Mouse (Mus musculus) right cerebral cortex, adult 2 months (tissue): ENCODE measurements around the gene 2310009B15Rik.

ENCODE experiments used
- DNase-seq, 2 experiments: peaks; one replicate each; pipeline ENCODE4 v3.0.0; 2021 to 2022; ENCODE audit warnings: low spot score in 2 of 2

The 2310009B15Rik gene

GRCm38 (mm10) chr1:138842756-138843155 lies 13.9 kb downstream of the 2310009B15Rik start:
- no peak for DNase-seq

- no peak for DNase-seq
Observed at GRCm38 (mm10) chr1:138842315-138842714, 14.3 kb downstream of the 2310009B15Rik start.

GRCm38 (mm10) chr1:138841306-138842095 lies 15.2 kb downstream of the 2310009B15Rik start:
- DNase-seq = no peak

DNA sequence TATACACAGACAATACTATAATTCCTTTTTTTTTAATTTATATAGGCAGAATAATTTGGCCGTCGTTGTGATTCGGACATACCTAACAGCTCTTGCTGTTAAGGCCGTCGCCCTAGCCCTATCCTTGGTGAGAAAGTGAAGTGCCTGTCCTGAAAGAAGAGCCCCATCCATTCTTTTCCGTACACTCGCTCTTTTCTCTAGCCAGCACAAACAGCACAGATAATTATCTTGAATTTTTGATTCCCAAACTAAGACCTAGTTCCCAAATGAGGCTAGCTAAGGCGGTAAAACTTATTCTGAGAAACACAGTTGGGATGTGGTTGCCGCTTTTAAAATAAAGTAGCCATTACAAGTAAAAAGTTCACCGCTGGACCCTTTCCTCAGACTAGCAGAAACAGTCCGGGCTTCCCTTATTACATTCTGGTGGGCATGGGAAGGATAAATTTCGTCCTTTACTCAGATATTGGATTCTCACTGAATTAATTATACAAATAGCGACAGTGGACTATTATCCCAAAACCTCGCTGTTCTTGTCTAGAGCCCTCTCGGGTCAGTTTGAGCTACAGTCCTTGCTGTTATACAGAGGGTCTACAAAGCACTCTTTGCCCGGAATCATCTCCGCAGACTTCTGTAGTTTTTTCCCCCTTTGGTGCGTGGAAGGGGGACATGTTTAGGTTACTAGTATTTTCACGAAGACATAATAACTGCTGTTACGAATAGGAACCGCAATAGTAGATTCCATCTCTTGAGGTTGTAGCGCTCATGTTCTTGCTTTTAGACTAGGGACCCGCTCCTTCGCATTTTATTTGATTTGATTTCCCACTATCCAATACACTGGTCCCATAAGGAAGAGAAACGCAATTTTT lies 16.0 kb downstream of the 2310009B15Rik start:
- no peak for DNase-seq

GRCm38 (mm10) chr1:138839809-138840430 lies 16.7 kb downstream of the 2310009B15Rik start:
- no peak for DNase-seq

DNA sequence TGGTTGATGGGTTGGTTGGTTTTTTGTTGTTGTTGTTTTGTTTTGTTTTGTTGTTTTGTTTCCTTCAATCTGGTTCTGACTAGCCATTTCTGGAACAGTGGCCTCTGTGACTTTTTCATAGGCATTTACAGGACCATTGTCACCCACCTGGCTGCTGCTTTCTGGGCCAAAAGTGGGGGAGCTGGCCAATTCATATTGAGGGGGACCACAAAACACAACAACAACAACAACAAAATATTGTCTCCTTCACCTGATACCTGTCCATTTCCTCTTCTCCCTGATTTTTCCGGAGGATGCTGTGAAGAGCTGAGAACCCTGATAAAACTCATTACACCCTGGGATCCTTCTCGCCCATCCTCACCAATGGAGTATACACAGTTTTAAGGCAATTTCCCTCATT lies 17.4 kb downstream of the 2310009B15Rik start:
- DNase-seq = no peak

DNA sequence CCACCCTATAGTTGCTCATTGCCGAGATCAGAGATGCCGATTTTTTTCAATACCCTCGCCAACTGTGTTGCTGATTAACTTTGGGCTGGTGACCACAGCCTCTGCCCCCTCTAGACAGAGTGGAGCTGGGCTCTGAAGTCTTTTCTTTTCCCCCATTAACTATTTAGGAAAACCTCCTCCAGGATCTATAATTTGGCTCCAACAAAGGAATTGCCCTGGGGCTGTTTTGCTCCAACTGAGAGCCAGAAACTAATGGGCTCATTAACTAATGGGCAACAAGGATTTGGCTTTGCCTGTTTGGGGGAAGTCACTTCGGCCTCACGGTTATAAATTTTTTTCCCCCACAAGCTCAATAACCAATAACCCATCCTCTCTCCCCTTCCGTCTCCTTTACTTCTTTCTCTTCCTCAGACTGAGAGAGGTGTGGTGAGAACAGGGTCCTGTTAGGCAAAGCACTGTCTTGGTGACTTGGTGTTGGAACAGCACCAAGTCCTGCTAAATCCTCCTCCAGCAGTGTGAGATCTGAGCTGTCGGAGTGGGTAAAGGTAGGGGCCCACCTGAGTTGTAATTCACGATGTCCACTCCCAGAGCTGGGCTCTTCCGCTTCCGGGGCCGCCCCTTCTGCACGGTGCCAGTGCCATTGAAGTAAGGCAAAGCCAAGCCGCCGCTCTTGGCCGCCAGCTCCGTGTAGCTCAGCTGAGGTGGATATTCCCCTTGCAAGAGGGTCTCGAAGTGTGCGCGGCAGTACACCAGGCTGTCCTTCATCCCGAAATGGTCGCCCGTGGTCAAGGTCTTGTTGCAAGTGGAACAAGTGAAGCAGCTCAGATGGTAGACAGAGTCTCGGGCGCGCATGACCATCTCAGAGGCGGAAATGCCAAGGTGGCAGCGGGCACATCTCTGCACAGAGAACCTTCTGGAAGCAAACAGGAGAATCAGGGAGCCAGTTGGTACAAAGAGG lies 18.6 kb downstream of the 2310009B15Rik start:
- no peak for DNase-seq

GRCm38 (mm10) chr1:138835355-138835900 lies 21.2 kb downstream of the 2310009B15Rik start:
- no peak for DNase-seq

GRCm38 (mm10) chr1:138831309-138831708 lies 25.3 kb downstream of the 2310009B15Rik start:
- DNase-seq = no peak

GRCm38 (mm10) chr1:138826841-138827240 lies 29.8 kb downstream of the 2310009B15Rik start:
- no peak for DNase-seq

DNA sequence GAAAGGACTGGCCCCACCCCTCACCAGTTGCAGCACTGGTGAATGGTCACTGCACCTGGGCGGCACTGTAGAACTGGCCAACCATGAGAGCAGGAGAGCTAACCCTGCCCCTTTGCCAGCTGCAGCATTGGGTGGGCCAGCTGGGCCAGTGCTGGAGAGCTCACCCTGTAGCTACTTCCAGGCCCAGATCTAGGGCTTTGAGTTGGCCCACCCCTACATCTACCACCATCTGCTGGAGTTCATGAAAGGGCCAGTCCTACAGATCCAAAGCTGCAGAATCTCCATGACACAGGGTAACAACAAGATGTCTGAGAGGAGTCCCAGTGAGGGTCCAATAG lies 33.7 kb downstream of the 2310009B15Rik start:
- DNase-seq = no peak

DNA sequence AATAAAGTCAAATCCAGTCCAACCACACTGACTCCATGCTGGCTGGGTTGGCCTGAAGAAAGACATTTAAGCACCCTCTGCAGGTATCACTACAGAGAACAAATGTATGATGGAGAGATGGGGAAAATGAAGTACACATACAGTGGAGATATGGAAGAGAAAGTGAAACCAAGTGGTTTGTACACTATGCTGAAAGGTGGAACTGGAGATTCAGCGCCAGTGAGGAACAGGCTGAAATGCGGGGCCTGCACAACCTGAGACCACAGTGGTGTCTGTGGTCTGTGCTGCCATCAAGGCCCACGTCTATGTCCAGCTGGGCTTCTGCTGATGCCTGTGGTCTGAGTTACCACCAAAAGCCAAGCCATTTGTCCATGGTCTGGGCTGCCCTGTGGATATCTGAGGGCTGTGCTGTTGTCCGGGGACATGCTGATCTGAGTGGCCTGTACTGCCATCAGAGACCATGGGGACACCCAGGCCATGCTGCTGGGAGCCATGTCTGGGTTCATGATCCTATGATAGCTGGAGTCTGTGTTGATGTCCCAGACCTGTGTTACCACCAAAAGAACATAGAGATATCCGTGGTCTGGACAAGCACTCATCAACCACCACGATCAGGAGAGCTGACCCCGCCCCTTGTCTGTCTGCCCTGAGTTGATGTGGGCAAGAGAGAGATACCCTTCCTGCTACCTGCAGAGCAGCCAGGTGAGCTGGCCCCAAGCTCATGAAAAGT lies 34.2 kb downstream of the 2310009B15Rik start:
- DNase-seq = no peak
